Mouse (Mus musculus) liver, embryonic 14.5 days (tissue): ENCODE measurements around the gene Gm17651. TPM values are rescaled to one million over a fixed set of nuclear protein-coding genes. Genes with fewer than 3 reads are reported as not detected.

ENCODE experiments used
- ATAC-seq: fragments of 200-750 bp; cut with Nextera tagmentation; 2 replicates; pipeline ENCODE4 v1.8.0; 2017; ENCODE audit warnings: moderate number of reproducible peaks, mild to moderate bottlenecking, moderate library complexity; ENCODE audit not compliant: insufficient read depth
- DNase-seq, 3 experiments: peaks; one replicate each; pipeline ENCODE4 v3.0.0-alpha.2; 2012 to 2013; ENCODE audit warnings: low read depth in 3 of 3, low spot score in 3 of 3
- H3K27ac ChIP-seq: fragments of 300-500 bp; sonication (generic); 2 replicates; pipeline ENCODE4 v1.5.1; 2014; ENCODE audit warnings: moderate library complexity, mild to moderate bottlenecking, control low read depth, inconsistent platforms
- H3K27me3 ChIP-seq: fragments of 300-500 bp; sonication (generic); 2 replicates; pipeline ENCODE4 v1.6.1; 2014; ENCODE audit warnings: mild to moderate bottlenecking, low read length, moderate library complexity; ENCODE audit not compliant: control insufficient read depth, insufficient read depth
- H3K36me3 ChIP-seq: fragments of 300-500 bp; sonication (generic); replicated peaks from 2 replicates; pipeline ENCODE4 v1.6.1; 2014; ENCODE audit warnings: low read depth; ENCODE audit not compliant: control insufficient read depth, insufficient read depth
- H3K4me1 ChIP-seq, 2 experiments: fragments of 200-500 bp in 1 of 2; fragments of 300-500 bp in 1 of 2; sonication (generic) in 1 of 2; replicated peaks; 2 replicates each; pipeline ENCODE4 v1.6.1; 2012 to 2014; ENCODE audit warnings: antibody characterized with exemption in 1 of 2, inconsistent platforms in 1 of 2, low read length in 1 of 2; ENCODE audit not compliant: control insufficient read depth in 2 of 2, insufficient read depth in 2 of 2
- H3K4me2 ChIP-seq: fragments of 300-500 bp; sonication (generic); 2 replicates; pipeline ENCODE4 v1.6.1; 2014; ENCODE audit warnings: low read depth, mild to moderate bottlenecking, control low read depth, moderate library complexity
- H3K4me3 ChIP-seq, 2 experiments: fragments of 200-500 bp in 1 of 2; fragments of 300-500 bp in 1 of 2; sonication (generic) in 1 of 2; 2 replicates each; pipeline ENCODE4 v1.5.1; 2012 to 2014; ENCODE audit warnings: low read depth in 2 of 2, low read length in 2 of 2, mild to moderate bottlenecking in 2 of 2, control low read depth in 1 of 2, inconsistent platforms in 1 of 2, moderate library complexity in 1 of 2; ENCODE audit not compliant: insufficient read depth in 1 of 2
- H3K9ac ChIP-seq: fragments of 300-500 bp; sonication (generic); replicated peaks from 2 replicates; pipeline ENCODE4 v1.6.1; 2014; ENCODE audit warnings: mild to moderate bottlenecking, control low read depth, moderate library complexity
- H3K9me3 ChIP-seq: fragments of 300-500 bp; sonication (generic); 2 replicates; pipeline ENCODE4 v1.6.1; 2016; ENCODE audit warnings: low read length, mixed read lengths; ENCODE audit not compliant: control insufficient read depth
- CTCF ChIP-seq: IDR thresholded peaks from 2 replicates; pipeline ENCODE4 v1.5.1; 2016; ENCODE audit warnings: antibody characterized with exemption, low read depth, control low read depth
- EP300 ChIP-seq: IDR thresholded peaks from 2 replicates; pipeline ENCODE4 v1.6.1; 2016; ENCODE audit warnings: antibody characterized with exemption, low read depth
- WGBS: fragments of 180-500 bp; shearing (Covaris S2); extraction: QIAGEN DNeasy Blood & Tissue Kit; methylation state at CpG from one replicate; pipeline ENCODE4 v1.1.7; 2014; ENCODE audit not compliant: insufficient replicate concordance; 5-methylcytosine and 5-hydroxymethylcytosine counted together
- polyA plus RNA-seq, 2 experiments: library from polyadenylated mRNA; depleted of rRNA in 1 of 2; stranded (reverse) in 1 of 2; unstranded in 1 of 2; fragments of >200 nt; fragmentation: Nextera tagmentation in 1 of 2; extraction: Ambion mirVana in 1 of 2; gene quantifications; 2 replicates each; pipeline versions ENCODE4 v1.2.1 to v1.2.3; 2012 to 2014

Gm17651 gene
- polyA plus RNA-seq, 2 experiments: not detected

GRCm38 (mm10) chr3:97697291-97697690 lies 22.8 kb upstream of the Gm17651 start:
- Histone ChIP-seq H3K4me1 (no peaks in the 10 kb centered on the region), H3K4me2 (no peak overlapping the region), H3K36me3 (no peaks in the 10 kb centered on the region), H3K27me3 (no peaks in the 10 kb centered on the region), H3K27ac (no peak overlapping the region), H3K9me3 (no peaks in the 10 kb centered on the region), H3K9ac (no peak overlapping the region), H3K4me3 (no peak overlapping the region)
- TF ChIP-seq EP300 (no peak), CTCF (no peak)
- ATAC-seq: no peak
- no peak for DNase-seq
- WGBS: 61% methylated on average over 9 of the region's 9 CpGs

- Histone ChIP-seq H3K4me2 (no peak overlapping the region), H3K36me3 (no peaks in the 10 kb centered on the region), H3K4me1 (no peaks in the 10 kb centered on the region), H3K27ac (no peak overlapping the region), H3K9ac (no peak overlapping the region), H3K4me3 (no peak overlapping the region), H3K9me3 (no peaks in the 10 kb centered on the region), H3K27me3 (no peaks in the 10 kb centered on the region)
- WGBS: 63% methylated on average over 9 of the region's 9 CpGs
- TF ChIP-seq EP300 (no peak), CTCF (no peak)
- no peak for ATAC-seq
- DNase-seq: no peak
Observed at GRCm38 (mm10) chr3:97696866-97697265, 22.4 kb upstream of the Gm17651 start.

- H3K9ac ChIP-seq: no peak overlapping the region
- 59% methylated on average over 6 of the region's 6 CpGs for WGBS
- no peak for ATAC-seq
- H3K9me3 ChIP-seq: no peaks in the 10 kb centered on the region
- no peaks in the 10 kb centered on the region for H3K27me3 ChIP-seq
- H3K4me3 ChIP-seq: no peak overlapping the region
- TF ChIP-seq CTCF (no peak), EP300 (no peak)
- no peak overlapping the region for H3K4me2 ChIP-seq
- no peak overlapping the region for H3K27ac ChIP-seq
- no peaks in the 10 kb centered on the region for H3K4me1 ChIP-seq
- DNase-seq: no peak
- H3K36me3 ChIP-seq: no peaks in the 10 kb centered on the region
Observed at GRCm38 (mm10) chr3:97693806-97694205, 19.3 kb upstream of the Gm17651 start.

GRCm38 (mm10) chr3:97691443-97692017 lies 17.0 kb upstream of the Gm17651 start:
- WGBS: 61% methylated on average over 12 of the region's 12 CpGs
- TF ChIP-seq CTCF: no peak
- TF ChIP-seq EP300: no peak
- no peak overlapping the region for H3K9ac ChIP-seq
- no peaks in the 10 kb centered on the region for H3K4me1 ChIP-seq
- ATAC-seq (no peak), DNase-seq (no peak)
- no peak overlapping the region for H3K27ac ChIP-seq
- no peaks in the 10 kb centered on the region for H3K27me3 ChIP-seq
- H3K4me2 ChIP-seq: no peak overlapping the region
- no peak overlapping the region for H3K4me3 ChIP-seq
- no peaks in the 10 kb centered on the region for H3K36me3 ChIP-seq
- H3K9me3 ChIP-seq: no peaks in the 10 kb centered on the region

- H3K4me2 ChIP-seq: no peak overlapping the region
- 57% methylated on average over 7 of the region's 7 CpGs for WGBS
- no peak for ATAC-seq
Observed at GRCm38 (mm10) chr3:97690590-97690989, 16.1 kb upstream of the Gm17651 start.

More at GRCm38 (mm10) chr3:97690590-97690989, 16.1 kb upstream of the Gm17651 start:
- Histone ChIP-seq H3K27me3 (no peaks in the 10 kb centered on the region), H3K4me3 (no peak overlapping the region), H3K9ac (no peak overlapping the region), H3K27ac (no peak overlapping the region), H3K4me1 (no peaks in the 10 kb centered on the region), H3K36me3 (no peaks in the 10 kb centered on the region), H3K9me3 (no peaks in the 10 kb centered on the region)
- TF ChIP-seq CTCF (no peak), EP300 (no peak)
- DNase-seq: no peak
